Mouse (Mus musculus): Measurements from ENCODE around the gene Olfr733.

Gene Olfr733

DNA sequence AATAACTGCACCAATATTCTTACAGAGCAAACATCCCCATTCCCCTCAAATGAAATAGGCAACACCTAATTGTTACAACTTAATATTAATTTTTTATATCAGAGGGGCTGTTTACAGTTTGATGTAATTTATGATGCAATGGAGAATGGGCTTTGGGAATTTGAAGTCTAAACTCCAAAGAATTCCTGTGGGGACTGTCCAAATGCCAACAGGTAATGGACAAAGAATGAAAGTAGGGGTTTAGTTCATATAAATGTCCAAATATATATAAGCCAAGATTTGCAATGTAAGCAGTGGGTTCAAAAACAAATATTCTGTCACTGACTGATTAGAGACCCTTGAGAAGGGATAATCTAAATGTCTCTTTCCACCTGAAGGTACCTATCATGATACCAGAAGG is at the start of gene Olfr733:
Olfr733 (minus strand) TSS at position 101 of the 400 bp plus-strand sequence.
- no peak for DNase-seq

DNA sequence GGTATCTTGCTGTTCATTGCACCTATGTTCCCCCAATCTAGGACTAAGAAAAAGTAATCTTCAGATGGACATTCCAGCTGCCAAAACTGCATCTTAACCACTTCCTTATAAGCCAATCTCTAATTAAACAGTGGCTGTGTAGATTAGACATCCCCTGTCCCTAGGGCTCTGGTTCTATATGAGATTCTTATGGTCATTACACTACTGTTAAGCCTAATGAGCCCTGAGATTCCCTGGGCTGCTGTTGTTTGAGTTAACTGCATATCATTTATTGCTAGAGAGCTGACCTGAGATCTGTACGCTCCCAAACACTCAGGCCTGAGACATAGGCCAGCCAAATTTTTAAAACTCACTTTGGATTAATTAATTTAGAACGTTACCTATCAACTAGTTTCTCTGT is 47.5 kb upstream of the Olfr733 start, which contains the start of gene Olfr735:
Olfr735 (minus strand) TSS at position 77 of the 400 bp plus-strand sequence.
- no peak for DNase-seq

DNA sequence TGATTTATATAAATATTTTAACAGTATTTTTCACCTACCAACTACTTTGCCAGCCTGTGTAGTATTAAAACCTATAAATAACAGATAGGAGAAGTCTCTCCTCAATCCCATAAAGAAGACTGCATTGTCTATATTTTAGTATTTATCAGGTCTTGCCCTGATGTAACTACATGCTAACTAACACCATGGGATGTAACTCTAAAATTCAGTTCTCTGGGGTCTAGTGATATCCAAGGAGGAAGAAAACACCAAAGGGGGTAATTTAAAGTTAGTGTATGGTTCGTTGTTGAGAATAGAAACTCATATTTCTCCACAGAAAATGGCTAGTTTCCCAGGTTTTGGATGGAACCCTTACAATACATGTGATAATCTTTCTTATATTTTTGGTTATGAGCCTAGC is 25.3 kb upstream of the Olfr733 start, which contains the start of gene Olfr734:
Olfr734 (minus strand) TSS at position 101 of the 400 bp plus-strand sequence.
- no peak for DNase-seq

DNA sequence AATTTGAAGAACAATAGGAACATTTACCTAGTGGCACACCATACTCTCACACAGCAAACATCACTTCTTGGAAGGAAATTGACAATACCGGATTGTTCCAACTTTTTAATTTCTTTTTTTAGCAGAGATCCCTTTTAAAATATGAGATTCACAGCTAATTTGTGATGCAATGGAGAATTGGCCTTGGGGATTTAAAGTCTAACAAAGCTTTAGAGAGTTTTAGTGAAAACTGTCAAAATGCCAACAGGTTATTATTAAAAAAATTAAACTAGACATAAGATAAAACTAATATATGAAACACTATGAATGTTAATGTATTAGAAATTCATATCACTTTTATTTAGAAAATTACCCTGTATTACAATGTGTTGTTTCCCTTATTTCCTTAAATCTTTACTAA is 17.2 kb downstream of the Olfr733 start, which contains the start of gene Olfr732:
Olfr732 (minus strand) TSS at position 101 of the 400 bp plus-strand sequence.
- no peak for DNase-seq
